9 mouse cellular contexts compared by ENCODE assay signal in genomic region chr1:56976825-56977104, GRCm38 (mm10). TPM values are rescaled to one million over a fixed set of nuclear protein-coding genes. Genes with fewer than 3 reads are reported as not detected.
DNase-seq lines count a peak whose midpoint lies in the region; ATAC-seq and TF ChIP-seq lines count a peak whose summit lies in the region.
"Had no signal": no experiment of that assay in that cellular context is flagged by ENCODE, and none has a peak within 500 bp of the region (broad histone marks: within the 10 kb centered on the region; RNA-seq: fewer than 3 reads in every experiment).

No protein-coding gene starts in this region.

- TF ChIP-seq POLR2A in kidney, adult 2 months (IDR thresholded peaks at IDR 0.05; ENCODE audit: low read depth, low read length) = no peak

- H3K9me3 ChIP-seq in embryonic facial prominence, embryonic 12.5 days = no peaks in the 10 kb centered on the region
- no peaks in the 10 kb centered on the region for H3K9me3 ChIP-seq in intestine, embryonic 15.5 days
- no peaks in the 10 kb centered on the region for H3K9me3 ChIP-seq in neural tube, embryonic 12.5 days

- H3K36me3 ChIP-seq in kidney, adult 2 months (ENCODE audit: control insufficient read depth, insufficient read depth, low read length) = no peaks in the 10 kb centered on the region
- H3K36me3 ChIP-seq in embryonic facial prominence, embryonic 12.5 days = no peaks in the 10 kb centered on the region
- H3K36me3 ChIP-seq in intestine, embryonic 15.5 days = no peaks in the 10 kb centered on the region
- H3K36me3 ChIP-seq in neural tube, embryonic 12.5 days = no peaks in the 10 kb centered on the region

- no peak for DNase-seq in kidney, adult 2 months
- DNase-seq in kidney, adult 9 months = no peak
- no peak for DNase-seq in adrenal gland, postnatal 14 days
- no peak for DNase-seq in right cerebral cortex, postnatal 25 days
- DNase-seq in cerebellum, adult 8-10 months = no peak
- DNase-seq: thymus, adult 18-20 months had no signal

- no peaks in the 10 kb centered on the region for H3K4me1 ChIP-seq in kidney, adult 2 months (ENCODE audit: control insufficient read depth, insufficient read depth, low read length)
- H3K4me1 ChIP-seq in embryonic facial prominence, embryonic 12.5 days = peaks cover 13% of the 10 kb centered on the region; the same call in 1 of the 2 replicates
- H3K4me1 ChIP-seq in intestine, embryonic 15.5 days (replicated peaks) = peaks cover 18% of the 10 kb centered on the region
- peaks cover 24% of the 10 kb centered on the region for H3K4me1 ChIP-seq in neural tube, embryonic 12.5 days

- peaks cover 1% of the 10 kb centered on the region; the same call in 1 of the 2 replicates for H3K27me3 ChIP-seq in kidney, adult 2 months (replicated peaks; ENCODE audit: control insufficient read depth, insufficient read depth, low read length)
- peaks cover 51% of the 10 kb centered on the region for H3K27me3 ChIP-seq in embryonic facial prominence, embryonic 12.5 days
- peaks cover 43% of the 10 kb centered on the region for H3K27me3 ChIP-seq in intestine, embryonic 15.5 days (replicated peaks)
- H3K27me3 ChIP-seq in neural tube, embryonic 12.5 days (replicated peaks) = peaks cover 58% of the 10 kb centered on the region

- peak overlapping the region; percentile 58 for H3K9ac ChIP-seq in embryonic facial prominence, embryonic 12.5 days
- H3K9ac ChIP-seq in intestine, embryonic 15.5 days = no peak overlapping the region
- no peak overlapping the region for H3K9ac ChIP-seq in neural tube, embryonic 12.5 days

- no peak for TF ChIP-seq CTCF in kidney, adult 2 months (conservative IDR thresholded peaks at IDR 0.05; ENCODE audit: insufficient read depth, insufficient read length, low read depth, low read length)

- no peak overlapping the region; the same call in 1 of the 2 replicates for H3K4me3 ChIP-seq in kidney, adult 2 months (ENCODE audit: insufficient read depth, low read depth, low read length)
- peak overlapping the region; percentile 33 for H3K4me3 ChIP-seq in embryonic facial prominence, embryonic 12.5 days
- peak overlapping the region; percentile 24 for H3K4me3 ChIP-seq in intestine, embryonic 15.5 days (replicated peaks)
- H3K4me3 ChIP-seq in neural tube, embryonic 12.5 days = peak overlapping the region; percentile 18

- ATAC-seq in embryonic facial prominence, embryonic 12.5 days (ENCODE audit: insufficient number of reproducible peaks, insufficient read depth, low FRiP score, low TSS enrichment) = no peak
- no peak for ATAC-seq in intestine, embryonic 15.5 days
- no peak for ATAC-seq in neural tube, embryonic 12.5 days (ENCODE audit: low FRiP score, low read depth)

- 0 out of 2 replicates have a peak overlapping the region, but pooled peaks have one; percentile 14 for H3K27ac ChIP-seq in kidney, adult 2 months (ENCODE audit: insufficient read depth, low read depth, low read length)
- peak overlapping the region; percentile 75 for H3K27ac ChIP-seq in embryonic facial prominence, embryonic 12.5 days
- no peak overlapping the region for H3K27ac ChIP-seq in intestine, embryonic 15.5 days
- H3K27ac ChIP-seq in neural tube, embryonic 12.5 days = no peak overlapping the region

- WGBS in kidney, adult 2 months = 9% methylated on average over 11 of the region's 11 CpGs
- WGBS in embryonic facial prominence, embryonic 12.5 days = 1% methylated on average over 11 of the region's 11 CpGs
- WGBS in intestine, embryonic 15.5 days = 10% methylated on average over 11 of the region's 11 CpGs
- WGBS in neural tube, embryonic 12.5 days = 1% methylated on average over 11 of the region's 11 CpGs

- peak overlapping the region; percentile 52 for H3K4me2 ChIP-seq in embryonic facial prominence, embryonic 12.5 days (replicated peaks)
- peak overlapping the region; percentile 64 for H3K4me2 ChIP-seq in intestine, embryonic 15.5 days (replicated peaks)
- H3K4me2 ChIP-seq in neural tube, embryonic 12.5 days (replicated peaks) = peak overlapping the region; percentile 55

RNA-seq across cellular contexts. Expression of gene Satb2, which starts 1.7 kb away (rescaled TPM):
- 4.7 and 5.4 TPM in 2 replicates for polyA plus RNA-seq in kidney, adult 2 months (2012; rRNA removed)
- polyA plus RNA-seq in embryonic facial prominence, embryonic 12.5 days (2016; fragmentation: Nextera tagmentation; extraction: Ambion mirVana) = 18.9 and 22.2 TPM in 2 replicates
- 2.7 and 2.9 TPM in 2 replicates for polyA plus RNA-seq in intestine, embryonic 15.5 days (2015; fragmentation: Nextera tagmentation; extraction: Ambion mirVana)
- 1.7 and 1.9 TPM in 2 replicates for polyA plus RNA-seq in neural tube, embryonic 12.5 days (2016; fragmentation: Nextera tagmentation; extraction: Ambion mirVana)
- 1.6 and 1.8 TPM in 2 replicates for total RNA-seq in adrenal gland, postnatal 14 days (2021)

Comparison
In these comparisons a context has a peak if more than half of its experiments do, and no peak if none do; other contexts are left out.
1. H3K27ac ChIP-seq: peak in kidney, adult 2 months (single experiment) and embryonic facial prominence, embryonic 12.5 days (single experiment); none in intestine, embryonic 15.5 days (single experiment) and neural tube, embryonic 12.5 days (single experiment).
2. Peak in every context shown above with its lines, with median percentiles within 50 percentile points of each other: H3K4me2 ChIP-seq.